10 mouse cellular contexts compared by ENCODE assay signal in the genomic region with DNA sequence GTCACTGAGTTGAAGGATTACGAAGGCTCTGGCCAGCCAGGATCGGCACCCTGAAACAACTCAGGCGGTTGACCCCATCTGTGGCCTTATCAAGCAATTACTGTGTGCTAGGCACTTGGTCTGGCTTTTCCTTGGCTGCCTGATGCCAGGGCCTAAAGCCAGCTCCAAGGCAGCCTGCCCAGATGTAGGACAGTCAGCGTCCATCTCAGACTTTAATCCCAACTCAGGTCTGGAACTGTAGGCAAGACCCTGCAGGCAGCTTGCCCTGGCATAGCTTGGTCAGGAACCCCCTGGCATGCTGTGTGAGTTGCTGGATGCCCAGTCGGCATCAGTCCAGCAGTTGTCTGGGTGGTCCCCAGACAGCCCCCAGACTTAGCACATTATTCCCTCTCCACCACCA. TPM values are rescaled to one million over a fixed set of nuclear protein-coding genes. Genes with fewer than 3 reads are reported as not detected.
DNase-seq lines count a peak whose midpoint lies in the region; ATAC-seq lines count a peak whose summit lies in the region.
"Had no signal": no experiment of that assay in that cellular context is flagged by ENCODE, and none has a peak within 500 bp of the region (broad histone marks: within the 10 kb centered on the region; RNA-seq: fewer than 3 reads in every experiment).

No protein-coding gene starts in this region.

- peak; percentile 77 to 89 for DNase-seq in cerebellum, postnatal 10 days
- no peak for DNase-seq in cerebellum, adult 11 months
- DNase-seq in lung, postnatal 25 days (ENCODE audit: low spot score) = no peak
- DNase-seq in heart, postnatal 14 days = peak; percentile 38 to 57
- DNase-seq in ovary, postnatal 10 days (ENCODE audit: low spot score) = no peak
- DNase-seq in spleen, postnatal 4 days (ENCODE audit: low spot score in 2 of 2) = no peak
- DNase-seq: lung, postnatal 36 days had no signal

- no peaks in the 10 kb centered on the region; the same call in 1 of the 2 replicates for H3K36me3 ChIP-seq in lung, embryonic 15.5 days
- peaks cover 33% of the 10 kb centered on the region for H3K36me3 ChIP-seq in neural tube, embryonic 15.5 days

- H3K4me1 ChIP-seq in lung, embryonic 15.5 days = peaks cover 36% of the 10 kb centered on the region
- peaks cover 55% of the 10 kb centered on the region for H3K4me1 ChIP-seq in neural tube, embryonic 15.5 days

- H3K27ac ChIP-seq in lung, embryonic 15.5 days = no peak overlapping the region
- H3K27ac ChIP-seq in neural tube, embryonic 15.5 days (replicated peaks) = no peak overlapping the region

- intact Hi-C loops in heart, postnatal 14 days (cut with DNase I) = no loop called here

- H3K4me3 ChIP-seq in lung, embryonic 15.5 days = no peak overlapping the region
- H3K4me3 ChIP-seq in neural tube, embryonic 15.5 days (replicated peaks) = no peak overlapping the region

- peak overlapping the region; percentile 66 for H3K4me2 ChIP-seq in lung, embryonic 15.5 days
- H3K4me2 ChIP-seq in neural tube, embryonic 15.5 days = peak overlapping the region; percentile 49; the same call in 1 of the 2 replicates

- no peaks in the 10 kb centered on the region for H3K27me3 ChIP-seq in lung, embryonic 15.5 days
- H3K27me3 ChIP-seq in neural tube, embryonic 15.5 days (replicated peaks) = no peaks in the 10 kb centered on the region

- no peak overlapping the region for H3K9ac ChIP-seq in lung, embryonic 15.5 days
- no peak overlapping the region for H3K9ac ChIP-seq in neural tube, embryonic 15.5 days (replicated peaks)

- 77% methylated on average over 5 of the region's 5 CpGs for WGBS in lung, embryonic 15.5 days
- WGBS in neural tube, embryonic 15.5 days = 66% methylated on average over 5 of the region's 5 CpGs

- ATAC-seq in lung, embryonic 15.5 days (ENCODE audit: borderline replicate concordance, extremely low read depth, low FRiP score, low TSS enrichment) = no peak
- peak; percentile 23; the same call in 1 of the 2 replicates for ATAC-seq in neural tube, embryonic 15.5 days (ENCODE audit: low FRiP score)

- H3K9me3 ChIP-seq in lung, embryonic 15.5 days = no peaks in the 10 kb centered on the region
- no peaks in the 10 kb centered on the region for H3K9me3 ChIP-seq in neural tube, embryonic 15.5 days (replicated peaks)
- H3K9me3 ChIP-seq: forebrain, embryonic 12.5 days had no signal

RNA-seq across cellular contexts. Expression of gene Timm22, which starts 29.3 kb away (rescaled TPM):
- polyA plus RNA-seq in lung, embryonic 15.5 days (2015; fragmentation: Nextera tagmentation; extraction: Ambion mirVana) = 105 and 106 TPM in 2 replicates
- total RNA-seq in heart, postnatal 14 days (2021) = 10 to 100 TPM; 41.3 to 46.9 TPM
- polyA plus RNA-seq in neural tube, embryonic 15.5 days (2015; fragmentation: Nextera tagmentation; extraction: Ambion mirVana) = 107 and 108 TPM in 2 replicates

RNA-seq across cellular contexts. Expression of gene Nxn, which starts 37.1 kb away (rescaled TPM):
- 24.0 and 24.4 TPM in 2 replicates for polyA plus RNA-seq in lung, embryonic 15.5 days (2015; fragmentation: Nextera tagmentation; extraction: Ambion mirVana)
- total RNA-seq in heart, postnatal 14 days (2021) = 10 to 100 TPM; 15.5 to 17.4 TPM
- 27.3 and 29.8 TPM in 2 replicates for polyA plus RNA-seq in neural tube, embryonic 15.5 days (2015; fragmentation: Nextera tagmentation; extraction: Ambion mirVana)

Comparison
In these comparisons a context has a peak if more than half of its experiments do, and no peak if none do; other contexts are left out.
1. DNase-seq: peak in cerebellum, postnatal 10 days (2 of 2) and heart, postnatal 14 days (2 of 2); none in cerebellum, adult 11 months (single experiment), lung, postnatal 25 days (single experiment), ovary, postnatal 10 days (single experiment) and spleen, postnatal 4 days (0 of 2).